In the genomic region with DNA sequence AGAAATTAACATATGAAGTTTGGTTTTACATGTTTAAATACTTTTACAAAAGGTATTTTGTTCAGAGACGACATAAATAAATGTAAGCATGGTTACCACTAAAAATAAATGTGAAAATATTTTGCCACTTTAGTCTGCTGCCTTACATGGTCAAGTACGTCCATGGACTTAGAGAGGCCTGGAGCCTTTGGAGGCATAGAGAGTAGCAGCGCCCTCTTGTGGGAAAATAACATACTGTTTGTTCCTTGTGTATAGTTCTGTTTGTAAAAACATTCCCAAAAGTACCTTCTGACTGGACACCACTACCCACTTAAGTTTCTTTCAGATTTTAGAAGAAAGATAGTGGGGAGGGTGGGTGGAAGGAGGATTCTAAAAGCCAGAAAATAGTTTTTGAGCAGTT, we compare ENCODE assay signal across 10 mouse cellular contexts. TPM values are rescaled to one million over a fixed set of nuclear protein-coding genes. Genes with fewer than 3 reads are reported as not detected.
DNase-seq lines count a peak whose midpoint lies in the region; ATAC-seq and TF ChIP-seq lines count a peak whose summit lies in the region.
"Had no signal": no experiment of that assay in that cellular context is flagged by ENCODE, and none has a peak within 500 bp of the region (broad histone marks: within the 10 kb centered on the region; RNA-seq: fewer than 3 reads in every experiment).

No protein-coding gene starts in this region.

- 0 out of 2 replicates have a peak, but pooled peaks cover 3% of the 10 kb centered on the region for H3K36me3 ChIP-seq in hindbrain, embryonic 11.5 days (ENCODE audit: control insufficient read depth, insufficient read depth, low read length)
- H3K36me3 ChIP-seq in hindbrain, embryonic 10.5 days, result peaks cover 82% of the 10 kb centered on the region
- peaks cover 40% of the 10 kb centered on the region for H3K36me3 ChIP-seq in thymus, adult 2 months (ENCODE audit: control insufficient read depth, insufficient read depth, low read length)

- H3K4me3 ChIP-seq in hindbrain, embryonic 11.5 days (ENCODE audit: low read depth, low read length), result no peak overlapping the region
- H3K4me3 ChIP-seq in hindbrain, embryonic 10.5 days, result no peak overlapping the region
- H3K4me3 ChIP-seq in thymus, adult 2 months (ENCODE audit: control insufficient read depth, insufficient read depth, low read length), result no peak overlapping the region
- H3K4me3 ChIP-seq: erythroblast, embryonic 14.5 days; liver, embryonic 13.5 days had no signal

- no peak overlapping the region for H3K9ac ChIP-seq in hindbrain, embryonic 11.5 days (ENCODE audit: low read depth, low read length)
- H3K9ac ChIP-seq: liver, embryonic 13.5 days had no signal

- TF ChIP-seq POLR2A in thymus, adult 2 months (IDR thresholded peaks at IDR 0.05; ENCODE audit: control insufficient read depth, extremely low read depth, insufficient read depth, low read length, poor library complexity), result no peak

- no peak for TF ChIP-seq CTCF in thymus, adult 2 months (IDR thresholded peaks at IDR 0.05; ENCODE audit: borderline replicate concordance, control insufficient read depth, extremely low read depth, insufficient read depth, low read length, poor library complexity)

- DNase-seq in hindbrain, embryonic 11.5 days (ENCODE audit: low spot score), result peak; percentile 75
- DNase-seq in hindbrain, embryonic 10.5 days (ENCODE audit: low spot score), result no peak
- DNase-seq in thymus, adult 2 months, result peak; percentile 37
- DNase-seq in thymus, adult 18-20 months, result no peak
- DNase-seq in adrenal gland, postnatal 36 days, result peak; percentile 30 to 50
- peak; percentile 68 for DNase-seq in kidney, postnatal 14 days
- DNase-seq in natural killer cell, adult 2 months (ENCODE audit: low spot score in 2 of 2), result no peak
- no peak for DNase-seq in thymus, postnatal 4 days
- DNase-seq: liver, embryonic 13.5 days had no signal

- H3K4me1 ChIP-seq in hindbrain, embryonic 11.5 days (replicated peaks; ENCODE audit: control insufficient read depth, insufficient read depth, low read length), result 0 out of 2 replicates have a peak, but pooled peaks cover 2% of the 10 kb centered on the region
- peaks cover 21% of the 10 kb centered on the region for H3K4me1 ChIP-seq in hindbrain, embryonic 10.5 days (replicated peaks)
- H3K4me1 ChIP-seq in thymus, adult 2 months (replicated peaks; ENCODE audit: control insufficient read depth, insufficient read depth, low read length), result no peaks in the 10 kb centered on the region
- H3K4me1 ChIP-seq: liver, embryonic 13.5 days had no signal

- ATAC-seq in hindbrain, embryonic 11.5 days (ENCODE audit: low FRiP score), result no peak

- H3K9me3 ChIP-seq in hindbrain, embryonic 11.5 days (ENCODE audit: control insufficient read depth, low read length), result no peaks in the 10 kb centered on the region
- H3K9me3 ChIP-seq in hindbrain, embryonic 10.5 days, result no peaks in the 10 kb centered on the region
- H3K9me3 ChIP-seq: liver, embryonic 13.5 days had no signal

- no peak overlapping the region for H3K4me2 ChIP-seq in hindbrain, embryonic 11.5 days (replicated peaks; ENCODE audit: low read depth, low read length)
- H3K4me2 ChIP-seq: liver, embryonic 13.5 days had no signal

- H3K27ac ChIP-seq in hindbrain, embryonic 11.5 days (ENCODE audit: low read depth, low read length), result no peak overlapping the region
- no peak overlapping the region for H3K27ac ChIP-seq in hindbrain, embryonic 10.5 days
- no peak overlapping the region for H3K27ac ChIP-seq in thymus, adult 2 months (ENCODE audit: control insufficient read depth, insufficient read depth, low read length)
- H3K27ac ChIP-seq: liver, embryonic 13.5 days had no signal

- H3K27me3 ChIP-seq in hindbrain, embryonic 11.5 days (ENCODE audit: control insufficient read depth, insufficient read depth, low read length), result no peaks in the 10 kb centered on the region
- no peaks in the 10 kb centered on the region for H3K27me3 ChIP-seq in hindbrain, embryonic 10.5 days (ENCODE audit: insufficient read depth, poor library complexity, severe bottlenecking)
- H3K27me3 ChIP-seq in thymus, adult 2 months (ENCODE audit: control insufficient read depth, insufficient read depth, low read length), result no peaks in the 10 kb centered on the region
- H3K27me3 ChIP-seq: liver, embryonic 13.5 days had no signal

- 40% methylated on average over 3 of the region's 3 CpGs for WGBS in hindbrain, embryonic 11.5 days
- WGBS in hindbrain, embryonic 10.5 days, result 45% methylated on average over 3 of the region's 3 CpGs
- WGBS in thymus, adult 2 months, result 67% methylated on average over 3 of the region's 3 CpGs

RNA-seq across cellular contexts. Expression of a gene that starts 34.0 kb away (rescaled TPM):
- 120 and 127 TPM in 2 replicates for polyA plus RNA-seq in hindbrain, embryonic 11.5 days (2014; fragmentation: Nextera tagmentation; extraction: Ambion mirVana)
- polyA plus RNA-seq in hindbrain, embryonic 10.5 days (2016; fragmentation: Nextera tagmentation; extraction: Ambion mirVana), result 110 and 119 TPM in 2 replicates
- 70.0 and 79.4 TPM in 2 replicates for polyA plus RNA-seq in thymus, adult 2 months (2012; rRNA removed)
- total RNA-seq in adrenal gland, postnatal 36 days (2021), result 10 to 100 TPM; 74.2 to 74.8 TPM

RNA-seq across cellular contexts. Expression of a gene that starts 52.6 kb away (rescaled TPM):
- polyA plus RNA-seq in hindbrain, embryonic 11.5 days (2014; fragmentation: Nextera tagmentation; extraction: Ambion mirVana), result 41.9 and 42.5 TPM in 2 replicates
- 55.9 and 65.1 TPM in 2 replicates for polyA plus RNA-seq in hindbrain, embryonic 10.5 days (2016; fragmentation: Nextera tagmentation; extraction: Ambion mirVana)
- polyA plus RNA-seq in thymus, adult 2 months (2012; rRNA removed), result 2.4 and 3.4 TPM in 2 replicates
- total RNA-seq in adrenal gland, postnatal 36 days (2021), result 1 to 10 TPM; 3.2 to 4.7 TPM

Comparison
In these comparisons a context has a peak if more than half of its experiments do, and no peak if none do; other contexts are left out.
1. DNase-seq: peak in hindbrain, embryonic 11.5 days (single experiment), thymus, adult 2 months (single experiment), adrenal gland, postnatal 36 days (2 of 2) and kidney, postnatal 14 days (single experiment); none in hindbrain, embryonic 10.5 days (single experiment), thymus, adult 18-20 months (0 of 2), natural killer cell, adult 2 months (0 of 2) and thymus, postnatal 4 days (single experiment).